Mouse (Mus musculus): ENCODE measurements around the gene Fam19a1. TPM values are rescaled to one million over a fixed set of nuclear protein-coding genes. Genes with fewer than 3 reads are reported as not detected.

Gene Fam19a1
- polyA plus RNA-seq, 1 experiment, result 0.04 TPM

- no peaks in the 10 kb centered on the region for H3K36me3 ChIP-seq (ENCODE audit: control insufficient read depth, insufficient read depth, low read length)
- no peak overlapping the region for H3K4me3 ChIP-seq (ENCODE audit: low read depth, low read length)
- 37% methylated on average over 6 of the region's 6 CpGs for WGBS
- H3K27me3 ChIP-seq (ENCODE audit: control insufficient read depth, insufficient read depth, low read length), result no peaks in the 10 kb centered on the region
- H3K27ac ChIP-seq (ENCODE audit: insufficient read depth, low read depth, low read length), result no peak overlapping the region
- no peak for TF ChIP-seq POLR2A (IDR thresholded peaks at IDR 0.05; ENCODE audit: low read depth, low read length)
- no peak for TF ChIP-seq CTCF (IDR thresholded peaks at IDR 0.05; ENCODE audit: extremely low read depth, insufficient read length, insufficient replicate concordance, low read depth, low read length)
- no peaks in the 10 kb centered on the region for H3K4me1 ChIP-seq (ENCODE audit: control insufficient read depth, insufficient read depth, insufficient read length, low read length)
Observed at GRCm38 (mm10) chr6:96457590-96458259, 344.8 kb downstream of the Fam19a1 start.

- Histone ChIP-seq H3K27me3 (ENCODE audit: control insufficient read depth, insufficient read depth, low read length) (no peaks in the 10 kb centered on the region), H3K4me3 (ENCODE audit: low read depth, low read length) (no peak overlapping the region), H3K4me1 (ENCODE audit: control insufficient read depth, insufficient read depth, insufficient read length, low read length) (no peaks in the 10 kb centered on the region), H3K27ac (ENCODE audit: insufficient read depth, low read depth, low read length) (no peak overlapping the region), H3K36me3 (ENCODE audit: control insufficient read depth, insufficient read depth, low read length) (no peaks in the 10 kb centered on the region)
- 68% methylated on average over 4 of the region's 4 CpGs for WGBS
- TF ChIP-seq CTCF (IDR thresholded peaks at IDR 0.05; ENCODE audit: extremely low read depth, insufficient read length, insufficient replicate concordance, low read depth, low read length) (no peak), POLR2A (IDR thresholded peaks at IDR 0.05; ENCODE audit: low read depth, low read length) (no peak)
Observed at GRCm38 (mm10) chr6:96459041-96459440, 346.1 kb downstream of the Fam19a1 start.

- no peaks in the 10 kb centered on the region for H3K36me3 ChIP-seq (ENCODE audit: control insufficient read depth, insufficient read depth, low read length)
- no peak overlapping the region for H3K27ac ChIP-seq (ENCODE audit: insufficient read depth, low read depth, low read length)
- 69% methylated on average over 5 of the region's 5 CpGs for WGBS
- no peaks in the 10 kb centered on the region for H3K4me1 ChIP-seq (ENCODE audit: control insufficient read depth, insufficient read depth, insufficient read length, low read length)
- no peak overlapping the region for H3K4me3 ChIP-seq (ENCODE audit: low read depth, low read length)
- H3K27me3 ChIP-seq (ENCODE audit: control insufficient read depth, insufficient read depth, low read length), result no peaks in the 10 kb centered on the region
- TF ChIP-seq POLR2A (IDR thresholded peaks at IDR 0.05; ENCODE audit: low read depth, low read length), result no peak
- no peak for TF ChIP-seq CTCF (IDR thresholded peaks at IDR 0.05; ENCODE audit: extremely low read depth, insufficient read length, insufficient replicate concordance, low read depth, low read length)
Observed at GRCm38 (mm10) chr6:96499464-96499863, 386.5 kb downstream of the Fam19a1 start.

- Histone ChIP-seq H3K4me3 (ENCODE audit: low read depth, low read length) (no peak overlapping the region), H3K36me3 (ENCODE audit: control insufficient read depth, insufficient read depth, low read length) (no peaks in the 10 kb centered on the region), H3K4me1 (ENCODE audit: control insufficient read depth, insufficient read depth, insufficient read length, low read length) (no peaks in the 10 kb centered on the region), H3K27me3 (ENCODE audit: control insufficient read depth, insufficient read depth, low read length) (no peaks in the 10 kb centered on the region), H3K27ac (ENCODE audit: insufficient read depth, low read depth, low read length) (no peak overlapping the region)
- no peak for TF ChIP-seq CTCF (IDR thresholded peaks at IDR 0.05; ENCODE audit: extremely low read depth, insufficient read length, insufficient replicate concordance, low read depth, low read length)
- TF ChIP-seq POLR2A (IDR thresholded peaks at IDR 0.05; ENCODE audit: low read depth, low read length), result no peak
- 63% methylated on average over 2 of the region's 2 CpGs for WGBS
Observed at GRCm38 (mm10) chr6:96541600-96541999, 428.6 kb downstream of the Fam19a1 start.

- no peaks in the 10 kb centered on the region for H3K36me3 ChIP-seq (ENCODE audit: control insufficient read depth, insufficient read depth, low read length)
- H3K4me3 ChIP-seq (ENCODE audit: low read depth, low read length), result no peak overlapping the region
- WGBS, result 73% methylated on average over 3 of the region's 3 CpGs
- H3K27me3 ChIP-seq (ENCODE audit: control insufficient read depth, insufficient read depth, low read length), result no peaks in the 10 kb centered on the region
- no peaks in the 10 kb centered on the region for H3K4me1 ChIP-seq (ENCODE audit: control insufficient read depth, insufficient read depth, insufficient read length, low read length)
- no peak overlapping the region for H3K27ac ChIP-seq (ENCODE audit: insufficient read depth, low read depth, low read length)
- TF ChIP-seq CTCF (IDR thresholded peaks at IDR 0.05; ENCODE audit: extremely low read depth, insufficient read length, insufficient replicate concordance, low read depth, low read length) (no peak), POLR2A (IDR thresholded peaks at IDR 0.05; ENCODE audit: low read depth, low read length) (no peak)
Observed at GRCm38 (mm10) chr6:96544832-96545231, 431.9 kb downstream of the Fam19a1 start.

GRCm38 (mm10) chr6:96550431-96550830 lies 437.5 kb downstream of the Fam19a1 start:
- H3K36me3 ChIP-seq (ENCODE audit: control insufficient read depth, insufficient read depth, low read length), result no peaks in the 10 kb centered on the region
- H3K27me3 ChIP-seq (ENCODE audit: control insufficient read depth, insufficient read depth, low read length), result no peaks in the 10 kb centered on the region
- no peaks in the 10 kb centered on the region for H3K4me1 ChIP-seq (ENCODE audit: control insufficient read depth, insufficient read depth, insufficient read length, low read length)
- no peak for TF ChIP-seq CTCF (IDR thresholded peaks at IDR 0.05; ENCODE audit: extremely low read depth, insufficient read length, insufficient replicate concordance, low read depth, low read length)
- no peak for TF ChIP-seq POLR2A (IDR thresholded peaks at IDR 0.05; ENCODE audit: low read depth, low read length)
- no peak overlapping the region for H3K27ac ChIP-seq (ENCODE audit: insufficient read depth, low read depth, low read length)
- H3K4me3 ChIP-seq (ENCODE audit: low read depth, low read length), result no peak overlapping the region
- 87% methylated on average over 4 of the region's 4 CpGs for WGBS

GRCm38 (mm10) chr6:96578649-96579048 lies 465.7 kb downstream of the Fam19a1 start:
- no peak for TF ChIP-seq POLR2A (IDR thresholded peaks at IDR 0.05; ENCODE audit: low read depth, low read length)
- TF ChIP-seq CTCF (IDR thresholded peaks at IDR 0.05; ENCODE audit: extremely low read depth, insufficient read length, insufficient replicate concordance, low read depth, low read length), result no peak
- Histone ChIP-seq H3K27me3 (ENCODE audit: control insufficient read depth, insufficient read depth, low read length) (no peaks in the 10 kb centered on the region; the same call in 1 of the 2 replicates), H3K4me1 (ENCODE audit: control insufficient read depth, insufficient read depth, insufficient read length, low read length) (no peaks in the 10 kb centered on the region), H3K27ac (ENCODE audit: insufficient read depth, low read depth, low read length) (no peak overlapping the region), H3K4me3 (ENCODE audit: low read depth, low read length) (no peak overlapping the region), H3K36me3 (ENCODE audit: control insufficient read depth, insufficient read depth, low read length) (no peaks in the 10 kb centered on the region)
- WGBS, result 69% methylated on average over 5 of the region's 5 CpGs
